In the genomic region with DNA sequence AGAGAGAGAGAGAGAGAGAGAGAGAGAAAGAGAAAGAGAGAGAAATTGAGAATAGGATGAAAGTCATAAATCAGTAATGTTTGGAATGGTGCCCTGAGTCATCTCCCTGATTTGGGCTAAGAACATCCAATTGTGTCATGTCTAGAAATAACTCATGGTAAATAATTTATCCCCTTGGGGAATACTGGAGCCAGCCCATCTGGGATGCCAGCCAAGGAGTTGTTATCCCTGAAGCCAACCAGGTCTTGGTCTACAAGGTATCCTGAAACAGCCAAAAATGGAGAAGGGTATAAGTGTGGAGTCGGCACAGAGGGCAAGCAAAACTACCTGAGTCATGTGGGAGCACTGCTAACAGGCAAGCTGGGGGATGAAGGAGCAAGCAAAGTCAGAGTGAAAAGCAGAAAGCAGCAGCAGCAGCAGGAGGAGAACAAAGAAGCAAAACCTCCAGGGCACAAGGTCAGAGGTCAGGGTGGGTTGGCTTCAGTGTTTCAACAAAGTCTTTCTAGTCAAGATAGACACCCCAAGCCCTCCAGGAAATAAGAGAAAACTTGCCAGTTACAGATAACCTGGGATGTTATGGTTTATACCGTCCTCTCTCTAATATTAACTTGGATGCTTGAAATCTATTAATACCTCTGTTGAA, we compare ENCODE assay signal across 16 mouse cellular contexts.
DNase-seq lines count a peak whose midpoint lies in the region; ATAC-seq lines count a peak whose summit lies in the region.
"Had no signal": no experiment of that assay in that cellular context is flagged by ENCODE, and none has a peak within 500 bp of the region (broad histone marks: within the 10 kb centered on the region; RNA-seq: fewer than 3 reads in every experiment).

No protein-coding gene starts in this region.

- no peaks in the 10 kb centered on the region for H3K36me3 ChIP-seq in hindbrain, embryonic 10.5 days
- no peaks in the 10 kb centered on the region for H3K36me3 ChIP-seq in hindbrain, embryonic 16.5 days (ENCODE audit: control insufficient read depth, insufficient read depth, low read length)
- no peaks in the 10 kb centered on the region for H3K36me3 ChIP-seq in embryonic facial prominence, embryonic 10.5 days (replicated peaks)
- H3K36me3 ChIP-seq: heart, embryonic 13.5 days; liver, embryonic 15.5 days had no signal

- no peak overlapping the region for H3K4me2 ChIP-seq in hindbrain, embryonic 16.5 days (ENCODE audit: low read length)
- H3K4me2 ChIP-seq: heart, embryonic 13.5 days; liver, embryonic 15.5 days had no signal

- no peak overlapping the region for H3K9ac ChIP-seq in hindbrain, embryonic 16.5 days (ENCODE audit: low read depth, low read length)
- H3K9ac ChIP-seq: forebrain, postnatal 0 days; heart, embryonic 13.5 days; liver, embryonic 15.5 days had no signal

- H3K27ac ChIP-seq in hindbrain, embryonic 10.5 days = peak overlapping the region; percentile 62
- H3K27ac ChIP-seq in hindbrain, embryonic 16.5 days (ENCODE audit: low read depth, low read length) = no peak overlapping the region
- H3K27ac ChIP-seq in embryonic facial prominence, embryonic 10.5 days (replicated peaks) = peak overlapping the region; percentile 71
- H3K27ac ChIP-seq: heart, embryonic 13.5 days; liver, embryonic 15.5 days had no signal

- H3K27me3 ChIP-seq in hindbrain, embryonic 10.5 days (ENCODE audit: insufficient read depth, poor library complexity, severe bottlenecking) = no peaks in the 10 kb centered on the region
- no peaks in the 10 kb centered on the region for H3K27me3 ChIP-seq in hindbrain, embryonic 16.5 days (replicated peaks; ENCODE audit: control insufficient read depth, insufficient read depth, low read length)
- H3K27me3 ChIP-seq in embryonic facial prominence, embryonic 10.5 days (replicated peaks; ENCODE audit: low read depth, poor library complexity, severe bottlenecking) = no peaks in the 10 kb centered on the region
- H3K27me3 ChIP-seq: CH12.LX; heart, embryonic 13.5 days; liver, embryonic 15.5 days had no signal

- peaks cover 21% of the 10 kb centered on the region for H3K4me1 ChIP-seq in hindbrain, embryonic 10.5 days (replicated peaks)
- no peaks in the 10 kb centered on the region for H3K4me1 ChIP-seq in hindbrain, embryonic 16.5 days (ENCODE audit: control insufficient read depth, insufficient read depth, low read depth, low read length)
- H3K4me1 ChIP-seq in embryonic facial prominence, embryonic 10.5 days = peaks cover 31% of the 10 kb centered on the region
- H3K4me1 ChIP-seq: heart, embryonic 13.5 days; liver, embryonic 15.5 days had no signal

- ATAC-seq in hindbrain, embryonic 16.5 days = no peak
- ATAC-seq: forebrain, postnatal 0 days had no signal

- H3K9me3 ChIP-seq in hindbrain, embryonic 10.5 days = no peaks in the 10 kb centered on the region
- no peaks in the 10 kb centered on the region for H3K9me3 ChIP-seq in hindbrain, embryonic 16.5 days (ENCODE audit: control insufficient read depth, low read length)
- no peaks in the 10 kb centered on the region for H3K9me3 ChIP-seq in embryonic facial prominence, embryonic 10.5 days
- H3K9me3 ChIP-seq: heart, embryonic 13.5 days; liver, embryonic 15.5 days had no signal

- peak; percentile 44 for DNase-seq in hindbrain, embryonic 10.5 days (ENCODE audit: low spot score)
- peak; percentile 24 for DNase-seq in retina, embryonic 14.5 days (ENCODE audit: low spot score)
- DNase-seq in retina, postnatal 1 day = no peak
- peak; percentile 24 for DNase-seq in embryonic facial prominence, embryonic 10.5 days (ENCODE audit: low spot score)
- DNase-seq in mesoderm, embryonic 11.5 days (ENCODE audit: low read depth, low spot score) = peak; percentile 39
- no peak for DNase-seq in urinary bladder, adult 2 months (ENCODE audit: low spot score)
- no peak for DNase-seq in spleen, postnatal 14 days (ENCODE audit: low spot score in 2 of 2)
- DNase-seq: cerebellum, adult 9-10 months; forebrain, postnatal 0 days; gastrocnemius, postnatal 25 days; lung, postnatal 4 days; right cerebral cortex, postnatal 25 days had no signal

- no peak overlapping the region for H3K4me3 ChIP-seq in hindbrain, embryonic 10.5 days
- no peak overlapping the region for H3K4me3 ChIP-seq in hindbrain, embryonic 16.5 days (ENCODE audit: low read length)
- no peak overlapping the region for H3K4me3 ChIP-seq in embryonic facial prominence, embryonic 10.5 days
- H3K4me3 ChIP-seq: heart, embryonic 13.5 days; liver, embryonic 15.5 days had no signal

- WGBS in hindbrain, embryonic 10.5 days = 46% methylated on average over 2 of the region's 2 CpGs
- 62% methylated on average over 2 of the region's 2 CpGs for WGBS in hindbrain, embryonic 16.5 days
- WGBS in embryonic facial prominence, embryonic 10.5 days = 32% methylated on average over 2 of the region's 2 CpGs

Comparison
In these comparisons a context has a peak if more than half of its experiments do, and no peak if none do; other contexts are left out.
1. DNase-seq: peak in hindbrain, embryonic 10.5 days (single experiment), retina, embryonic 14.5 days (single experiment), embryonic facial prominence, embryonic 10.5 days (single experiment) and mesoderm, embryonic 11.5 days (single experiment); none in retina, postnatal 1 day (single experiment), urinary bladder, adult 2 months (single experiment) and spleen, postnatal 14 days (0 of 2).